In the genomic region with DNA sequence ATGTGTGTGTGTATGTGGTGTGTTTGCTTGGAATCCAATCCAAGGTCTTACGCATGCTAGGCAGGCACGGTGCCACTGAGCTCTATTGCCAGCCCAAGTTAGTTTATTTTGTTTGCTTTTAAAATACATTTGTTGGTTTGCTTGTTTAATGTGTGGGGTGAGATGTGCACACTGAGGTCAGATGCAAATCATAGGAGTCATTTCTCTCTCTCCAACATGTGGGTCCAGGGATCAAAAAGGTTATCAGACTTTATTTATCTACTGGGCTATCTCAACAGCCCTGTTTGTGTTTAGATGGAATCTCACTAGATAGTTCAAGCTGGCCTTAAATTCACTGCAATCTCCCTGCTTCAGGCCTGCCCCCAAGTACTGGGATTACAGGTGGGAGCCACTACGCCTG, we compare ENCODE assay signal across 15 mouse cellular contexts.
"Had no signal": no experiment of that assay in that cellular context is flagged by ENCODE, and none has a peak within 500 bp of the region (broad histone marks: within the 10 kb centered on the region; RNA-seq: fewer than 3 reads in every experiment).

No protein-coding gene starts in this region.

- H3K4me1 ChIP-seq: midbrain, embryonic 13.5 days; midbrain, embryonic 15.5 days; neural tube, embryonic 12.5 days had no signal

- DNase-seq: lung, adult 18-20 months; lung, embryonic 14.5 days; lung, postnatal 10 days; right cerebral cortex, postnatal 25 days; right cerebral cortex, postnatal 4 days; spleen, adult 18-20 months; thymus, adult 18-20 months; thymus, postnatal 14 days; thymus, postnatal 36 days had no signal

- H3K9me3 ChIP-seq: midbrain, embryonic 13.5 days; midbrain, embryonic 15.5 days; neural tube, embryonic 12.5 days had no signal

- H3K4me2 ChIP-seq: lung, embryonic 14.5 days; midbrain, embryonic 11.5 days; midbrain, embryonic 13.5 days; midbrain, embryonic 15.5 days; neural tube, embryonic 12.5 days had no signal

- H3K4me3 ChIP-seq: megakaryocyte, embryonic 14.5 days; midbrain, embryonic 13.5 days; midbrain, embryonic 15.5 days; neural tube, embryonic 12.5 days had no signal

- H3K27me3 ChIP-seq: megakaryocyte, embryonic 14.5 days; midbrain, embryonic 13.5 days; midbrain, embryonic 15.5 days; neural tube, embryonic 12.5 days had no signal

- H3K9ac ChIP-seq: lung, embryonic 14.5 days; midbrain, embryonic 13.5 days; midbrain, embryonic 15.5 days; neural tube, embryonic 12.5 days had no signal

- H3K27ac ChIP-seq: macrophage; midbrain, embryonic 13.5 days; midbrain, embryonic 15.5 days; neural tube, embryonic 12.5 days had no signal

- ATAC-seq: midbrain, embryonic 13.5 days; midbrain, embryonic 15.5 days had no signal
